Mouse (Mus musculus): ENCODE data around the gene Cenpx. TPM values are rescaled to one million over a fixed set of nuclear protein-coding genes. Genes with fewer than 3 reads are reported as not detected.
A peak's percentile ranks its signal among the peaks of the same experiment; 100 is the strongest.

Cenpx gene
- polyA plus RNA-seq, 1 experiment from 2014 or later, result 127 TPM

DNA sequence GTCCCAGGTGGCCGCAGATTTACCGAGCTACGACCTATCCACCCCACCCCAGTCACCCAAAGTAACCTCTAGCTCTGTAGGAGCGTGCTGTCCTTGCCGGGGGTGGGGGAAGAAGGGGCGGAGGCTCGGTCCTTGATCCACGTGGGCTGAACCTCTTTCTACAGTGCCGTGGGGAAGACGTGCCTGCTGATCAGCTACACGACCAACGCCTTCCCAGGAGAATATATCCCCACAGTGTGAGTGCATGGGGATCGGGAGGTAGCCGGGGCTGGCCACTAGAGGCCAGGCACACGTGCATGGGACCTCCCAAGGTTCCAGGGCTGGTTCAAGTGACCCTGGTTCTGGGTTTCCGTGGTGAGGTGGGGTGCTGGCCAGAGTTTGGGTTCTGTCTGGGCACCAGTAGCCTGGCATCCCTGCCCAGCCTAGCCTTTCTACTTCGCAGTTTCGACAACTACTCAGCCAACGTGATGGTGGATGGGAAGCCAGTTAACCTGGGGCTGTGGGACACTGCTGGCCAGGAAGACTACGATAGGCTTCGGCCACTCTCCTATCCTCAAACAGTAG, 8.6 kb upstream of the Cenpx start:
- Histone ChIP-seq H3K9me3 (replicated peaks) (no peaks in the 10 kb centered on the region), H3K9ac (peak overlapping the region; percentile 88), H3K4me3 (peak overlapping the region; percentile 63), H3K4me2 (peak overlapping the region; percentile 99), H3K36me3 (ENCODE audit: poor library complexity, severe bottlenecking) (peaks cover 30% of the 10 kb centered on the region), H3K27me3 (peaks cover 14% of the 10 kb centered on the region), H3K4me1 (peaks cover 29% of the 10 kb centered on the region), H3K27ac (no peak overlapping the region)
- WGBS, result 20% methylated on average over 21 of the region's 21 CpGs
- peak; percentile 7; the same call in 1 of the 2 replicates for ATAC-seq

GRCm38 (mm10) chr11:120721124-120722066, 7.9 kb upstream of the Cenpx start, which contains the start of gene Rac3:
Gene Rac3, plus strand, starts transcription at chr11:120721470.
- under 1% methylated on average over 70 of the region's 90 CpGs for WGBS

DNA sequence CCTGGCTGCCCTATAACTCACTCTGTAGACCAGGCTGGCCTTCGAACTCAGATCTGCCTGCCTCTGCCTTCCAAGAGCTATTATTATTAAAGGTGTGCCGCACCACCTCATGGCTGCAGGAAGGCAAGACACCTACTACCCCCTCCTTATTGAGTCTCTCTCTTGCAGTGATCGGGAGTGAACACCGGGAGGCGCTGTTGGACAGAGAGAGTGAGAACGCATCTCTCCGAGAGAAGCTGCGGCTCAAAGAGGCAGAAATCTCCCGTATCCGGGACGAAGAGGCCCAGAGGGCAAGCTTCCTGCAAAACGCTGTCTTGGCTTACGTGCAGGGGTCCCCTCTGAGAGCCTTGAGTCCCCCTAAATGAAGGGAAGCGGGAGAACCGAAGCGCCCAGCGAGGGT, 6.9 kb upstream of the Cenpx start:
- peaks cover 22% of the 10 kb centered on the region for H3K4me1 ChIP-seq

More at GRCm38 (mm10) chr11:120721124-120722066, 7.9 kb upstream of the Cenpx start, which contains the start of gene Rac3:
- peak within 1 kb of the TSS; percentile 99 for H3K4me2 ChIP-seq
- peak within 1 kb of the TSS; percentile 63 for H3K4me3 ChIP-seq
- H3K27me3 ChIP-seq, result peaks cover 11% of the 10 kb centered on the region
- ATAC-seq, result peak; percentile 86
- peak within 1 kb of the TSS; percentile 10; the same call in 1 of the 2 replicates for H3K27ac ChIP-seq
- peaks cover 34% of the 10 kb centered on the region for H3K36me3 ChIP-seq (ENCODE audit: poor library complexity, severe bottlenecking)
- H3K4me1 ChIP-seq, result peaks cover 21% of the 10 kb centered on the region
- H3K9ac ChIP-seq, result peak within 1 kb of the TSS; percentile 88
- no peaks in the 10 kb centered on the region for H3K9me3 ChIP-seq (replicated peaks)

GRCm38 (mm10) chr11:120719841-120720376, 6.4 kb upstream of the Cenpx start:
- Histone ChIP-seq H3K9me3 (replicated peaks) (no peaks in the 10 kb centered on the region), H3K27me3 (peaks cover 11% of the 10 kb centered on the region), H3K4me3 (no peak overlapping the region), H3K27ac (no peak overlapping the region), H3K9ac (no peak overlapping the region), H3K36me3 (ENCODE audit: poor library complexity, severe bottlenecking) (peaks cover 44% of the 10 kb centered on the region), H3K4me2 (no peak overlapping the region), H3K4me1 (peaks cover 27% of the 10 kb centered on the region)
- ATAC-seq, result no peak
- WGBS, result 87% methylated on average over 13 of the region's 13 CpGs

More for the DNA sequence above, 6.9 kb upstream of the Cenpx start:
- Histone ChIP-seq H3K4me3 (peak overlapping the region; percentile 63), H3K27me3 (peaks cover 11% of the 10 kb centered on the region), H3K9me3 (replicated peaks) (no peaks in the 10 kb centered on the region), H3K36me3 (ENCODE audit: poor library complexity, severe bottlenecking) (peaks cover 40% of the 10 kb centered on the region), H3K4me2 (peak overlapping the region; percentile 99), H3K9ac (peak overlapping the region; percentile 88), H3K27ac (0 out of 2 replicates have a peak overlapping the region, but pooled peaks have one; percentile 10)
- peak; percentile 10; the same call in 1 of the 2 replicates for ATAC-seq
- WGBS, result 8% methylated on average over 17 of the region's 17 CpGs

GRCm38 (mm10) chr11:120719242-120719641, 5.7 kb upstream of the Cenpx start:
- whole genome bisulfite sequencing, result 93% methylated on average over 9 of the region's 9 CpGs
- Histone ChIP-seq H3K4me2 (no peak overlapping the region), H3K36me3 (ENCODE audit: poor library complexity, severe bottlenecking) (peaks cover 44% of the 10 kb centered on the region), H3K27me3 (peaks cover 11% of the 10 kb centered on the region), H3K27ac (no peak overlapping the region), H3K4me3 (no peak overlapping the region), H3K4me1 (peaks cover 34% of the 10 kb centered on the region), H3K9me3 (replicated peaks) (no peaks in the 10 kb centered on the region), H3K9ac (no peak overlapping the region)
- no peak for ATAC-seq

DNA sequence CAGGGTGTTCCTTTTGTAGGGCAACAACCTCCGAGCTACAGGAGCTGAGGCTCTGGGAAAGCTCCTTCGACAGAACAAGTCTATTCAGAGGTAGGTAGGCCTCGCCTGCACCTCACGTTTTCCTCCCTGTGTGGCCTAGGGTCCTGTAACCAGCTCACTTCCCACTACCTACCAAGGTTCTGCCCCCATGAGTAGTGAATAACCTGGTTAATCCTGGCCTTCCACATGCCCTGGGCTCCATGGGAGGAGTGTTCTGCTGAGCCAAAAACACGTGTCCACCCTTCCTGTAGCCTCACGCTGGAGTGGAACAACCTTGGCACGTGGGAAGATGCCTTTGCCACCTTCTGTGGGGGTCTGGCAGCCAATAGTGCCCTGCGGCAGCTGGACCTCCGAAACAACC, 1.6 kb upstream of the Cenpx start:
- H3K4me3 ChIP-seq, result no peak overlapping the region
- 89% methylated on average over 9 of the region's 9 CpGs for WGBS
- H3K9me3 ChIP-seq (replicated peaks), result no peaks in the 10 kb centered on the region
- H3K4me2 ChIP-seq, result peak overlapping the region; percentile 92
- H3K27me3 ChIP-seq, result no peaks in the 10 kb centered on the region
- ATAC-seq, result no peak
- H3K36me3 ChIP-seq (ENCODE audit: poor library complexity, severe bottlenecking), result peaks cover 61% of the 10 kb centered on the region
- H3K4me1 ChIP-seq, result peaks cover 32% of the 10 kb centered on the region
- H3K9ac ChIP-seq, result peak overlapping the region; percentile 84; the same call in 1 of the 2 replicates
- no peak overlapping the region for H3K27ac ChIP-seq

DNA sequence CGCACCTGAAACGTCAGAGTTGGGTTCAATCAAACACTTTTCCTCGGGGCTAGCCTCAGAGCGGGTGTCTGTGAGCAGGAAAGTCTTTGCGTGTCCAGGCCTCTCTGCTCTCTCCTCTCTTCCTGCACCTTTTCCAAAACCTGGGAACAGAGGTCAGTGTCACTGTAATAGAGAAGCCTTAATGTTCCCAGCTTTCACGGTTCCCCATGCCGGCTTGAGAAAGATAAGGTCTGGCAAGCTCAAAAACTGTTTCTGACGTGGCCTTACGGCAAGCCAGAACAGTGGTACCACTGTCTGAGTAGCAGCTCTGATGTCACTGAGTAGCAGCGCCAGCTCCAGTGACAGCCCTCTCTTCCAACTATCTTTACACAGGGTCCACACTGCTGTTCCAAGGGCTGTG, 1.0 kb upstream of the Cenpx start:
- Histone ChIP-seq H3K9me3 (replicated peaks) (no peaks in the 10 kb centered on the region), H3K36me3 (ENCODE audit: poor library complexity, severe bottlenecking) (peaks cover 61% of the 10 kb centered on the region), H3K27ac (no peak overlapping the region), H3K4me3 (peak overlapping the region; percentile 63), H3K9ac (peak overlapping the region; percentile 84), H3K4me1 (peaks cover 32% of the 10 kb centered on the region), H3K27me3 (no peaks in the 10 kb centered on the region), H3K4me2 (peak overlapping the region; percentile 92)
- ATAC-seq, result no peak
- WGBS, result 66% methylated on average over 10 of the region's 10 CpGs

DNA sequence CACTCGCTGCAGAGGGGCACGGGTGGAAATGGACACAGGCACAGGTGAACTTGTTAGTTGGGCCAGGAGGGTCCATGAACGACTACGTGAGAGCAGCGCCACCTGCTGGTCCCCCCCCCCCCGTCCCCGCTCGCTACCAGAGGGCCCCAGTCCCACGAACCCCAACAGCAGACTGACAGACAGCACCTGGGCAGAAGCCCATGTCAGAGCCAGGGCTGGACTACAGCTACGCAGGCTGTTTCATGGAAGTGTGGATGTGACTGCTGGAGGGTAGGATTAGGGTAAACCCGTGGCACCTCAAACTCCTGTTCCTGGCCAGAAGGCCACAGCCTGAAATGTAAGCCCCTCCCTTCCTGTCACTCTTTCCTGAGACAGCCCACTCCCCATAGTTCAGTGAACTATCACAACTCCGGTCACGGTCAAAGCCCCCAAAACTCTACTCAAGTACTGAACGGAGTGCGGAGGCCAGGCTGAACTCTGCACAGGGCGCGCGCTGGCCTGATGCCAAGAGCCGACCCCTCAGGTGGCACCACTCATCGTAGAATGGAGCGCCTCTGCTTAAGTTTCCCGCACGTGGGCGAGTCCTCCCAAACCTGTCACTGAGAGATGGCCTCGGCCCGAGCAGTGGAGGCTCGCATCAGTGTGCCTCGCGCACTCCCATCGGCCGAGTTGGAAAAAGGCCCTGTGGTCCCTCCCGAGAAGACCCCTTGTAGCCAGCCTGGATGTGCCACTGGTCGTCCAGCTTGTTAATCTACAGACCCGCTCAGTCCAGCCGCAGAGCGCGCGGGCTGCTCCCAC, 568 bp downstream of the Cenpx start:
- H3K9me3 ChIP-seq (replicated peaks), result no peaks in the 10 kb centered on the region
- WGBS, result under 1% methylated on average over 37 of the region's 38 CpGs
- H3K4me3 ChIP-seq, result peak overlapping the region; percentile 63
- H3K27me3 ChIP-seq, result no peaks in the 10 kb centered on the region
- H3K9ac ChIP-seq, result peak overlapping the region; percentile 77
- peaks cover 32% of the 10 kb centered on the region for H3K4me1 ChIP-seq
- ATAC-seq, result peak; percentile 10; the same call in 1 of the 2 replicates
- peaks cover 56% of the 10 kb centered on the region for H3K36me3 ChIP-seq (ENCODE audit: poor library complexity, severe bottlenecking)
- peak overlapping the region; percentile 67 for H3K27ac ChIP-seq
- H3K4me2 ChIP-seq, result peak overlapping the region; percentile 92

DNA sequence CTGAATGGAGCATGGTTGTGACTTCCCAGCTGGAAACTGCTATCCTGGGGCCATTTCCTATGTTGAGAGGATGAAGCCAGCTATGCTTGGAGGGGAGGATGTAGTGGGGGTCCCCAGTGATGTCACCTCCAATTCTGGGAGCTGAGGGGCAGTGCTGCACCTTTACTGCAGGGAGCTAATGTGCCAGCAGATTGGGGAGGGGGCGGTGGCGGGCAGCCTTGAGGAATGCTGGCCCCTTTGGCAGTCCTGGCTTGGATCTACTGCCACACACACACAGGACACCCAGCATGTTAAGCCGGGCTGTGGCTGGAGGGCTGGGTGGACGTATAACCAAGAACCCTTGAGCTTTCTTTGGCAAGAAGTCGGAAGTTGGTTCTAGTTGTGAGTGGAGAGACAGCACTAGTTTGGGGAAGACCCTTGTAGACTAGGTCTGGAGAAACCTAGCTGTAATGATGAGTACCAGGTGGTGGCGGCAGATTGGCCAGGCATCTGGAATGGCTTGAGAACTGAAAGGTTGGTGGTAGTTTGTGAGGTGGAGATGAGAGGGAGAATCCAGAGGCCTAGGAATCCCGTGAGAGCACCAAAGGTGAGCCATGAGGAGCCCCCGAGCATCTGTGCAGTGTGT, 1.4 kb downstream of the Cenpx start:
- Histone ChIP-seq H3K4me2 (peak overlapping the region; percentile 92), H3K27ac (no peak overlapping the region), H3K9ac (peak overlapping the region; percentile 77), H3K4me3 (peak overlapping the region; percentile 63; the same call in 1 of the 2 replicates), H3K9me3 (replicated peaks) (no peaks in the 10 kb centered on the region), H3K27me3 (no peaks in the 10 kb centered on the region), H3K4me1 (peaks cover 41% of the 10 kb centered on the region), H3K36me3 (ENCODE audit: poor library complexity, severe bottlenecking) (peaks cover 48% of the 10 kb centered on the region)
- no peak for ATAC-seq
- WGBS, result 62% methylated on average over 8 of the region's 8 CpGs

- Histone ChIP-seq H3K27me3 (no peaks in the 10 kb centered on the region), H3K36me3 (ENCODE audit: poor library complexity, severe bottlenecking) (peaks cover 48% of the 10 kb centered on the region), H3K4me2 (no peak overlapping the region), H3K4me3 (no peak overlapping the region), H3K9me3 (replicated peaks) (no peaks in the 10 kb centered on the region), H3K9ac (no peak overlapping the region), H3K4me1 (peaks cover 49% of the 10 kb centered on the region), H3K27ac (no peak overlapping the region)
- no peak for ATAC-seq
- 85% methylated on average over 5 of the region's 5 CpGs for WGBS
Observed at GRCm38 (mm10) chr11:120710672-120711071, 2.9 kb downstream of the Cenpx start.

DNA sequence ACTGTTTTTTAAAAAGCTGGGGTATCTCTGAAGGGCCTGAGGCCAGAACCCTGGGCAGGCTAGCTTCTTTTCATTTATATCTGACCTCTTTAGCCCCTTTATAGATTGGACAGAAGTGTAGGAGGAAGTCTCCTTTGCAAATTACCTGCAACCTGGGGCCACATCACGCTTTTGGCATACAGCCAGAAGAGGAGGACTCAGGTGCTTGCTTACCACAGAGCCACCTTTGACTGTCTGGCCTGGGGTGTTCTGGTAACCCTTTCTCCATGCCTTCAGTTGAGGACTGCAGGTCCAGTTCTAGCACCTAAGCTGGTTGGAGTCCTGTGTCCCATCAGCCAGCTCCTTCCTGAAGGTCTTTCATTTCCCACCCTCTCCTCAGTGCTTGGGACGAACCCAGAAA, 4.0 kb downstream of the Cenpx start:
- ATAC-seq, result no peak
- no peak overlapping the region for H3K27ac ChIP-seq
- no peak overlapping the region for H3K9ac ChIP-seq
- no peak overlapping the region for H3K4me2 ChIP-seq
- H3K4me3 ChIP-seq, result no peak overlapping the region
- H3K9me3 ChIP-seq (replicated peaks), result no peaks in the 10 kb centered on the region
- H3K36me3 ChIP-seq (ENCODE audit: poor library complexity, severe bottlenecking), result peaks cover 42% of the 10 kb centered on the region
- peaks cover 44% of the 10 kb centered on the region for H3K4me1 ChIP-seq
- 72% methylated on average over 2 of the region's 2 CpGs for WGBS
- no peaks in the 10 kb centered on the region for H3K27me3 ChIP-seq

Measured in forebrain, embryonic 13.5 days (tissue).